8 mouse cellular contexts compared by ENCODE assay signal in genomic region chr6:84923760-84924221, GRCm38 (mm10).
DNase-seq lines count a peak whose midpoint lies in the region; ATAC-seq lines count a peak whose summit lies in the region.

No protein-coding gene starts in this region.

- H3K4me2 ChIP-seq in embryonic facial prominence, embryonic 12.5 days (replicated peaks) = peak overlapping the region; percentile 30
- peak overlapping the region; percentile 54 for H3K4me2 ChIP-seq in heart, embryonic 13.5 days
- peak overlapping the region; percentile 43 for H3K4me2 ChIP-seq in liver, embryonic 13.5 days
- H3K4me2 ChIP-seq in stomach, embryonic 16.5 days (ENCODE audit: low read depth, low read length) = peak overlapping the region; percentile 17; the same call in 1 of the 2 replicates
- no peak overlapping the region for H3K4me2 ChIP-seq in kidney, embryonic 15.5 days

- H3K27me3 ChIP-seq in embryonic facial prominence, embryonic 12.5 days = no peaks in the 10 kb centered on the region
- no peaks in the 10 kb centered on the region for H3K27me3 ChIP-seq in heart, embryonic 13.5 days (replicated peaks)
- H3K27me3 ChIP-seq in liver, embryonic 13.5 days = no peaks in the 10 kb centered on the region
- no peaks in the 10 kb centered on the region for H3K27me3 ChIP-seq in stomach, embryonic 16.5 days (ENCODE audit: control insufficient read depth, insufficient read depth, low read length)
- H3K27me3 ChIP-seq in kidney, embryonic 15.5 days = no peaks in the 10 kb centered on the region

- peak; percentile 24 for DNase-seq in ovary, postnatal 36 days (ENCODE audit: low spot score)
- no peak for DNase-seq in ovary, postnatal 10 days (ENCODE audit: low spot score)
- peak; percentile 56 for DNase-seq in liver, embryonic 13.5 days

- ATAC-seq in embryonic facial prominence, embryonic 12.5 days (ENCODE audit: insufficient number of reproducible peaks, insufficient read depth, low FRiP score, low TSS enrichment) = no peak
- ATAC-seq in heart, embryonic 13.5 days (ENCODE audit: extremely low read depth, insufficient number of reproducible peaks, low FRiP score, low TSS enrichment) = peak; percentile 25; the same call in 1 of the 2 replicates
- ATAC-seq in liver, embryonic 13.5 days (ENCODE audit: low read depth) = peak; percentile 95
- no peak for ATAC-seq in stomach, embryonic 16.5 days (ENCODE audit: insufficient read depth, low FRiP score)
- no peak for ATAC-seq in kidney, embryonic 15.5 days (replicated peaks; ENCODE audit: low FRiP score)
- no peak for ATAC-seq in monocyte, adult 5-6 weeks (replicated peaks; ENCODE audit: insufficient number of reproducible peaks, low FRiP score, low TSS enrichment, poor library complexity, severe bottlenecking)

- no peaks in the 10 kb centered on the region for H3K36me3 ChIP-seq in embryonic facial prominence, embryonic 12.5 days
- H3K36me3 ChIP-seq in heart, embryonic 13.5 days = no peaks in the 10 kb centered on the region
- H3K36me3 ChIP-seq in liver, embryonic 13.5 days = no peaks in the 10 kb centered on the region
- no peaks in the 10 kb centered on the region for H3K36me3 ChIP-seq in stomach, embryonic 16.5 days (ENCODE audit: control insufficient read depth, insufficient read depth, low read length)
- no peaks in the 10 kb centered on the region for H3K36me3 ChIP-seq in kidney, embryonic 15.5 days

- H3K4me3 ChIP-seq in embryonic facial prominence, embryonic 12.5 days = no peak overlapping the region
- peak overlapping the region; percentile 17 for H3K4me3 ChIP-seq in heart, embryonic 13.5 days
- no peak overlapping the region for H3K4me3 ChIP-seq in liver, embryonic 13.5 days (replicated peaks)
- H3K4me3 ChIP-seq in stomach, embryonic 16.5 days (replicated peaks; ENCODE audit: low read length) = no peak overlapping the region
- no peak overlapping the region for H3K4me3 ChIP-seq in kidney, embryonic 15.5 days (replicated peaks)

- H3K9ac ChIP-seq in embryonic facial prominence, embryonic 12.5 days = no peak overlapping the region
- H3K9ac ChIP-seq in heart, embryonic 13.5 days = peak overlapping the region; percentile 48
- H3K9ac ChIP-seq in liver, embryonic 13.5 days = peak overlapping the region; percentile 42; the same call in 1 of the 2 replicates
- H3K9ac ChIP-seq in stomach, embryonic 16.5 days (ENCODE audit: low read length) = no peak overlapping the region
- no peak overlapping the region for H3K9ac ChIP-seq in kidney, embryonic 15.5 days

- H3K27ac ChIP-seq in embryonic facial prominence, embryonic 12.5 days = peak overlapping the region; percentile 80
- H3K27ac ChIP-seq in heart, embryonic 13.5 days (replicated peaks) = peak overlapping the region; percentile 39; the same call in 1 of the 2 replicates
- H3K27ac ChIP-seq in liver, embryonic 13.5 days = peak overlapping the region; percentile 61
- H3K27ac ChIP-seq in stomach, embryonic 16.5 days (ENCODE audit: low read length) = no peak overlapping the region
- no peak overlapping the region for H3K27ac ChIP-seq in kidney, embryonic 15.5 days

- peaks cover 16% of the 10 kb centered on the region for H3K4me1 ChIP-seq in embryonic facial prominence, embryonic 12.5 days
- H3K4me1 ChIP-seq in heart, embryonic 13.5 days = peaks cover 16% of the 10 kb centered on the region
- H3K4me1 ChIP-seq in liver, embryonic 13.5 days (replicated peaks) = peaks cover 12% of the 10 kb centered on the region
- peaks cover 4% of the 10 kb centered on the region; the same call in 1 of the 2 replicates for H3K4me1 ChIP-seq in stomach, embryonic 16.5 days (ENCODE audit: control insufficient read depth, insufficient read depth, low read length)
- no peaks in the 10 kb centered on the region for H3K4me1 ChIP-seq in kidney, embryonic 15.5 days

- WGBS in embryonic facial prominence, embryonic 12.5 days = 19% methylated on average over 12 of the region's 12 CpGs
- WGBS in heart, embryonic 13.5 days = 35% methylated on average over 12 of the region's 12 CpGs
- 35% methylated on average over 12 of the region's 12 CpGs for WGBS in liver, embryonic 13.5 days (ENCODE audit: insufficient replicate concordance)
- WGBS in stomach, embryonic 16.5 days = 42% methylated on average over 12 of the region's 12 CpGs
- 47% methylated on average over 12 of the region's 12 CpGs for WGBS in kidney, embryonic 15.5 days

- H3K9me3 ChIP-seq in embryonic facial prominence, embryonic 12.5 days = no peaks in the 10 kb centered on the region
- no peaks in the 10 kb centered on the region for H3K9me3 ChIP-seq in heart, embryonic 13.5 days
- no peaks in the 10 kb centered on the region for H3K9me3 ChIP-seq in liver, embryonic 13.5 days (replicated peaks)
- H3K9me3 ChIP-seq in stomach, embryonic 16.5 days (replicated peaks; ENCODE audit: control insufficient read depth, low read length) = no peaks in the 10 kb centered on the region
- H3K9me3 ChIP-seq in kidney, embryonic 15.5 days (replicated peaks) = no peaks in the 10 kb centered on the region

Comparison
In these comparisons a context has a peak if more than half of its experiments do, and no peak if none do; other contexts are left out.
1. ATAC-seq: peak in heart, embryonic 13.5 days (single experiment) and liver, embryonic 13.5 days (single experiment); none in embryonic facial prominence, embryonic 12.5 days (single experiment), stomach, embryonic 16.5 days (single experiment), kidney, embryonic 15.5 days (single experiment) and monocyte, adult 5-6 weeks (single experiment).
2. H3K27ac ChIP-seq: peak in embryonic facial prominence, embryonic 12.5 days (single experiment), heart, embryonic 13.5 days (single experiment) and liver, embryonic 13.5 days (single experiment); none in stomach, embryonic 16.5 days (single experiment) and kidney, embryonic 15.5 days (single experiment).
3. H3K9ac ChIP-seq: peak in heart, embryonic 13.5 days (single experiment) and liver, embryonic 13.5 days (single experiment); none in embryonic facial prominence, embryonic 12.5 days (single experiment), stomach, embryonic 16.5 days (single experiment) and kidney, embryonic 15.5 days (single experiment).